Mouse (Mus musculus): ENCODE results near the gene Rsad1.

Gene Rsad1

DNA sequence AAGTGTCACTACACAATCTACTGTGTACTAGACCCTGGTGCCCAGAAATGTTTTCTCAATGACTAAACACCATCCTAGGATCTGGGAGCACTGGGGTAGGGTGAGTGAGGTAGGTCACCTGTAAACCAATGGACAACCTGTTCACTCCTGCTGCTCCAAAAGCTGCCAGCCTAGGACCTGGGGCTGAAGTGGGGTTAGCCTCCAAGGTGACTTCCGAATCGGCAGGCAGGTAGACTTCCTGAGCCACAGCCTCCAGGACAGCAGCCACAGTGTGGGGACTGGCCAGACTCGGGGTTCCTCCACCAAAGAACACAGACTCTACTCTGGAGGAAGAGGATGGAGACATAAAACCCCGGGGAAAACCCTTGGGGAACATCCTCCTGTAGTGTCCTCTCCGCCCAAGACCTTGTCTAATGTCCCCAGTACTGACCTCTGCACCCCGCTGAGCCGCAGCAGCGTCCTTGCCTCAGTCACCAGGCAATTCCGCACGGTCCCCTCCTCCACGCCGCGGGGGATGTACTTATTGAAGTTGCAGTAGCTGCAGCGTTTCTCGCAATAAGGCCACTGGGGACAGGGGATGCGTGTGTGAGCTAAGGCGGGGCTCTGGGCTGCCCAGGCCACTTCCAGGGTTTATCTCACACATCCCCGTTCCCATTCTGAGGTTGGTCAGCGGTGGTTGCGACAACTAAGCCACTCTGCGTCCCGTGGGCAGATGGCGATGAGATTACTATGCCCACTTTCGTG, 842 bp downstream of the Rsad1 start:
- peak; percentile 38 for DNase-seq (ENCODE audit: low spot score)

DNA sequence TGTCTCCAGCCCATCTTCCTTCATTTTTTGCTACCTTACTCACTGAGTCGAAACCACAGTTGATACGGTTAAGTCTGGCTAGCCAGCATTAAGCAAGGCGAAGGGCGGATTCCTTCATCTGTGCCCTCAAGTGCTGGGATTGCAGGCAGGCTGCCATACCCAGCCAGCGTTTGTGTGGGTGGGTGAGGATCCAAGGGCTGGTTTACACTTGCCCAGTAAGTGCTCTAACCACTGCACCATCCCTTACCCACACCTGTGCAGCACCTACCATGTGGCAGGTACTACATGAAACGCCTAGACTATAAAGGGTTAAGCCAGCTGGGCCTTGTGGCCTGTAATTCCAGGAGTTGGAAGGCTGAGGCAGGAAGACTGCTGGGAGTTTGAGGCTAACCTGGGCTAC, 1.8 kb downstream of the Rsad1 start:
- DNase-seq (ENCODE audit: low spot score) = no peak

DNA sequence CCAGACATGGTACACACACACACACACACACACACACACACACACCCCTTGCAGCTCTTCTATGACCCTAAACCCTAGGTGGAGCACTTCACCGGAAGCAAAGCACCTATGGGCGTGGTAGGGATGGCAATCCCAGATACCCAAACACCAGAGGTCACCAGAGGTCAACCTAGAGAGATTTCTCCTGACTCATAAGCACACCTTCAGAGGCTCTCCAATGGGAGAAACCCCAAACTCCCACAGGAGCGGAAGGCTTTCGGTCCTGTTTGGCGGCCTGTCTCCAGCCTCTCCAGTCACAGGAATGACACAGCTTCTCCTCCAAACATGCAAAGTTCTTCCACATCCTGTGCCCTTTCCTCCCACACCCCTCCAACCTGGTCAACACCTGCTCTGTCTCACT, 2.7 kb downstream of the Rsad1 start:
- no peak for DNase-seq (ENCODE audit: low spot score)

DNA sequence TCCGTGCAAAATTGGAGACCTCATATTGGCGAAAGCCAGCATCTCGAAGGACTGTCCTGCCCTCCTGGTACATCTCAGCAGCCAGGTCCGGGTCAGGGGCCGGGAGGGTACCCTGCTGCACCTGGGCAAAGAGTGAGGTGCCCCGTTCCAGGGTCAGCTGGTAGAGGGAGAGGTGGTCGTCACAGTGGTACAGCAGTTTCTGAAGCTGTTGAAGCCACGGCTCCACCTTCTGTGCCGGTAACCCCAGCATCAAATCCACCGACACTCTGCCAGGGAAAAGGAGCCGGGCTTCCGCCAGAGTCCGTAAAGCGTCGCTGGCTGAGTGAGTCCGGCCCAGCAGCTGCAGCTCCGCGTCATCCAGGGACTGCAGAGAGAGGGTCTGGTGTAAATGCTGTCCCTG, 4.6 kb downstream of the Rsad1 start:
- DNase-seq (ENCODE audit: low spot score) = no peak

DNA sequence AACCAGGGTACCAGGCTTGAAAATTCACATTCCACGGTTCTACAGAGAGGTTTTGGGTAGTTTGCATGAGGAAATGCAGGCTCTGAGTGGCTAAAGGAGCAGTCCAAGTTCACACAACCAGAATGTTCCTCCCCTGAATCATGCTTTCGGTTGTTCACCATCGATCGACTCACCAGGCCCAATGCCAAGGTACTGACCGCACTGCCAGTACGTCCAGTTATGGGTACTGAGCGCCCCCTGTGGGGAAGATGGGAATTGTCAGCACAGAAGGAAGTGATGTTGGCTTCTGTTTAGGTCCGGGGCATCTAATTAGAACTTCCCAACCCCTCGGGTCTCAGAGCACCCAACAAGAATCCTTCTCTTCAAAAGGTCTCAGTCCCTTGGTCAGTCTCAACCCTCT, 5.1 kb downstream of the Rsad1 start:
- DNase-seq (ENCODE audit: low spot score) = peak; percentile 97

DNA sequence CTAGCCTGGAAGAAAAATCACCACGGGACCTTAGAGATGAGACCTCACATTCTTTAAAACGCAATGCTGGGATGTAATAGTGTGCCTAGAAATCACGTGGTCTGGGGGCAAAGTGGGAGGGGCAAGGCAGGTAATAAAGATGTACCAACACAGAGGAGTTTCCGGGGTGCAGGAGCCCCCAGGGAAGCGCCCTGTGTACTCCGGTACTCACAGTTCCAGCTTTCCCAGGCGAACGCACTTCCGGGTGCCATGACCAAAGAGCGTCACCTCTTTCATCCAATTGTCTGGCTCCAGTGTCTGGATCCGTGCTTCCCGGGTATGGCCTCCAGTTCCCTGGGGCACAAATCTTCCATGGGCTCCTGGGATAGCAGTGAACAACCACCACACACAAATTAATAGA, 5.7 kb downstream of the Rsad1 start:
- DNase-seq (ENCODE audit: low spot score) = no peak

DNA sequence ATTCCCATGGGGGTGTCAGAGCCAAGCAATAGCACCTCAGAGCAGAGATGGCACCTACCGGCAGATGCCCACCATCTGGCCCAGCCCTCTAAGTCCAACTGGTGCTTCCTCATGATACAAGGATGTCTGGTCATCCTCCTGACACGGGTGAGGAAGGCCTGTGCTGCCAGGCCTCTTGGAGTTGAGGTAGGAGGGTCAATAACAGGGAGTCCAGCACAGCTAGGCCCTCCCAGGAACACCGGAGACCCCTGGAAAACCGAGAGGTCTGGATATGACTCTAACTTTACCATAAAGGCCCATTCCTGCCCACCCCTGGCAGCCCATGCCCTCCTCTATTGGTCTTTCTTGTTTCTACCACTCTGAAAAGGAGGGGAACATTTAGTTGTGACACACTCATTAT, 6.7 kb downstream of the Rsad1 start:
- no peak for DNase-seq (ENCODE audit: low spot score)

DNA sequence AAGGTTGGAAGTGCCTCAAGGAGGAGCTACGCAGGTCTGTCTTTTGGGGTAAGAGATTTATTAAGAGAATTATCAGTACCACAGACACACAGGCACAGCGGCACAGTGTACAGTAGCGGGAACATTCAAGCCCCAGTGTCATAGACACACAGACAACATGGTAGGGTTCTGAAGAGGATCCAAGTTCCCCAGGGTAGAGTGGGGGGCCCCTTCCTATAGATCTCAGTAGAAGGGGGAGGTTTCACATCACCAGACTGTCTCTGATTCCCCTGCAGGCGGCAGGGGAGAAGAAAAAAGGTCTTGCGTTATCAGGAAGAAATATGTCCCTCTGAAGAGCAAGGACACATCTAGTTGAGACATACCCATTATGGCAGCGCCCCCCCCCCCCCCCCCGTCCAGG, 9.3 kb downstream of the Rsad1 start:
- DNase-seq (ENCODE audit: low spot score) = no peak

DNA sequence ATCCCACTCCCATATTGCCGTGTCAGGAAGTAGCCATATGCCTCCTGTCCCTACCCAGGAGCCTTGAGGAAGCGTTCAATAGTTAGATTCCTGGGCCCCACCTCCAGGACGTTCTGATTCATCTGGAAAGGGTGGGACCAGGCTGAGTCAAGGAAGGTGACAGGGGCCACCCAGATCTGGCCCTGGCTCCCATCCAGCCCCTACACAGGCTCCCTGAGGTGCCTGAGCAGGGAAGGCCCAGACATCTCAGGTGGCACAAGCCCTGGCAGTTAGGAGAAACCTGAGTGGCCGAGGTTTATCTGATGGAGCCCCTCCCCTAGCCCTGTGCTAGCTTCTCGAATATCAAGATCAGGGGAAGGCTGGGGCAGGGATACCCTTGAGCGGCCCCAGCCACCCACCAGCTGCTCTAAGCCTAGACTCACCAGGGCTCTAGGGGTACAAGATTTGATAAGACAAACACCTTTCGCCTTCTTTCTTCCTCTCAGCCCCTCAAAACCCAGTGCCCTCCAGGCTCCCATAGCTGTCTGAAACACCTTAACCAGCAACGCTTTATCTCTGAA, 10.2 kb downstream of the Rsad1 start:
- DNase-seq (ENCODE audit: low spot score) = peak; percentile 43

DNA sequence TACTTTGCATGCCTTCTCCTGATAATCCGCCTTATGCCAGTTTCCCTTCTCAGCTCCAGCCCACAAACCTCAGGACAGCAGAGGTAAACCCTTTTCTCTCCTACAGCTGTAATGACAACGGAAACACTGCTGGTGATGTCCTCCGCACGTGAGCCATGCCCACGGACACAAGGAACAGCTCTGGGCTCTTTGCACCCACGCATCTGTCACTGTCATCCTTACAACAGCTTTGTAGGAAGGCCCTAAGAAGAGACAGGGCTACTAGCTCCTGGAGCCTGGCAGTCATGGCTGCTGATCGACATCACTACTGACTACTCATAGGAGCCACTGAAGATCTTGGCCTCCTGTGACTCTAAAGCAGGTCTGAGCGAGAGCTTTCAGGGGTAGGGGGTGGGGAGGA, 15.9 kb downstream of the Rsad1 start:
- DNase-seq (ENCODE audit: low spot score) = no peak

DNA sequence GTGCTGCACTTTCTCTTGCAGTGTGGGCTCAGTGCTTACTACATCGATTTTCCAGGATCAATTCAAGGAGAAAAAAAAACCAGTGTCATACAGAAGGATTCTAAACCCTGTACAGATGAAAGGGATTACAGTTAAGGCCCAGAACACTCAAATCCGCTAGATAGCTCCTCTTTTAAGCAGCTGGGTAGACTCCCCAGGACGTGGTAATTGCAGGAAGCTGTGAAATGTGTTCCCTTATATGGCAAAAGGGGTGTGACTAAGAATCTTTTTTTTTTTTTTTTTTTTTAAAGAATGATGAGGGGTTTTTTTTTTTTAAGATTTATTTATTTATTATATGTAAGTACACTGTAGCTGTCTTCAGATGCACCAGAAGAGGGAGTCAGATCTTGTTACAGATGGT, 20.2 kb downstream of the Rsad1 start:
- no peak for DNase-seq (ENCODE audit: low spot score)

DNA sequence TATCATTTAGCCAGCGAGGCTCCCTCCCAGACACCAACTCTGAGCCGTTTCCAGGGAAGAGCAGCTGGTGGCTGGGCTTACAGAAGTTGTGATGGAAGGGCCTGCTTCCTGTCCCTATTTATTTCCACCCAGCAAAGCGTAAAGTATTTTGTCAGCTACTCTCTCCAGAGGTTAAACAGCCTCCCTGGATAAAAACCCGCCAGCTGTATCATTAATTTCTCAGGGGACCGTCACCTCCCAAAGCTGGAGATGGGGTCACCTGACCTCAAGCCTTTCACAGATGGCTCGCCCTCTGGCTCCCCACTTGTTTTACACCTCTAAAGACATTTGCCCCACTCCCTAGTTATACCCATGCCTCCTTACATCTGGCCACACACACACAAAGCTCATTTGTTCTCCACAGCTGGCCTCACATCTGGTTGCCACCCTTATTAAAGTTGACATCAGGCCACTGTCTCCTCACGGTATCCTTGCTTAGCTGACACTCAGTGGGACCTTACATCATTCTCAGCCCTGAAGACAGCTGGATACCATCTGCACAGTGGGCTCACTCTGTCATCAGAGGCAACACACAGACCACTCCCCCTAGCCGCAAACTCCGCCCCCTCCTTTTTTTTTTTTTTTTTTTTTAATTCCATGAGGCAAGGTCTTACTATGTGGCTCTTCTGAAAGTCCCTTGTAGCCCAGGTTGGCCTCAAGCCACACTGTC, 22.7 kb downstream of the Rsad1 start:
- no peak for DNase-seq (ENCODE audit: low spot score)

DNA sequence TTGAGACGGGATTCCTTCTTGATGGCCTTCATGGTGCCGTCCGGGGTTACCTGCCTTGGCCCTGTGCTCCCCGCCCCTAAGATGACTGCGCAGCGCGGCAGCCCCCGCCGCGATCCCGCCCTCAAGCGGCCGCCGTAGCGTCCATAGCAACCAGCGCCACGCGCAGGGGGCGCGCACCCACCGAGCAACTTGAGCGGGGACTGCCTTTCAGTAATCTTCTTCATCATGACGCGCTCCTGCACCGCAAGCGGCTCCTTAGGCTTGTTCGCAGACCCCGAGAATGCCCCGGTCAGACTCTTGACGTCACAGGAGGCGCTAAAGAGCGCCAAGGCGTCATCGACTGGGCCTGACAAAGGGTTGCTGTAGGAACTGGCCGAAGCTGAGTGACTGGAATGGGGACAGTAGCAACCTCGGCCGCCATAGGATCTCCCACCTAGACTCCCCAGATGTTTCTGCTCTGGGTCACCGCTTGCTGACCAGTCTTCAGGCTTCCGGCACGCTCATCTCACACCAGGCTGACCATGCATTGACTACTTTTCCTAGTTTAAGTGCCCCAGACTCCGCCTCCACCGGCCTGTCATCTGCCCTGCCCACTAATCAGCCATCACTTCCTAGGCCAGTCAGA, 27.7 kb downstream of the Rsad1 start, which contains the start of gene Mycbpap:
Mycbpap (minus strand) TSS at position 524 of the 625 bp plus-strand sequence.
- peak; percentile 40 for DNase-seq (ENCODE audit: low spot score)

DNA sequence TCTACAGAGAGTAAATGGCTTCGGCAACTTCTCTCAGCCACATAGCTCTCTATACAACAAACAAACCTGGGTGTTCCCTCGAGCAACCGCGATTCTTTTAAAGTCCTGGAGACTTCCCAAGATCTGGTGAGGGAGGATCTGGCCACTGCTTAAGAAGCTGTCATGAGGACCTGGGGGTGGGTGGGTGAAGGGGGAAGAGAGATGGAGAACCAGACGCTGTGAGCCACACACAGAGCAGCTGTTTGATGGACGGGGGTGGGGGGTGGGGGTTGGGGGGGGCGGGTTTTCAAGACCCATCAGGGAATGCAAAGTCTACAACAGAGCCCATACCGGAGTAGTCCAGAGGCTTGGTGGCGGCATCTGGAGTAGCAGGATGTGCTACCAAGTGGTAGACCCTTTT, 35.6 kb downstream of the Rsad1 start:
- no peak for DNase-seq (ENCODE audit: low spot score)

DNA sequence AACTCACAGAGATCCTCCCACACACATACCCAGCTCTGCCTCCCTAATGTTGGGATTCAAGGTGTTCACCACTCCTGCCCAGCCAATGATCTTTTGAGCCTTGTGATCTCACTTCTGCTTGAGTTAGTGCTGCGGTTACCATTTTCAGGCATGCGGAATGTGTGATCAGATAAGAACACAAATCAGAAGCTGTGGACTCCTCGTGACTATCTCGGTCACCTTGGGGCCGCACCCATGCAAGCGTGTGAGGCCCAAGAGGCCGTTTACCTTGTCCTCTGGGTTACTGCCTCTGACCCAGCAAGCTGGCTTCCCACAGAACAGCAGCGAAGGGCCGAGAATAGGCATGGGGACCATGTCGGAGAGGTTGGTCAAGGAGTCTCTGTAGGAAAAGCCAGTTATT, 40.1 kb downstream of the Rsad1 start:
- DNase-seq (ENCODE audit: low spot score) = no peak

DNA sequence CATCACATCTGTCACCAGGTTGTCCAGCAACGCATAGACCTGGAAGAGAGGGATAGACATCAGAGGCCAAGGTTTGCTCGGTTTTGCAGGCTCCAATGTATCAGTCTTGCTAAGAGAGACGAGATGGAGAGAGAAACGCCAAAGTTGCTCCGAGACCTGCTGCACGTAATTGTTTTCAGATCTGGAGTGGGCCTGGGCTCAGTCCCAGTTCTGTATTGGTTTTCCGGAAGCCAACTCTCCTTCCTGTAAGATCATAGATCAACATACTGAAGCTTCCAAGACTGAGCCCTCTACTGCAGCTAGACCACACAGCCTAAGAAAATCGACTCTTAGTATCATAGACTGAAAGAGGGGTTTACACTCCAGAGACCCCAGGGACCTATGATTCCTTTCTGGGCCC, 47.6 kb downstream of the Rsad1 start:
- DNase-seq (ENCODE audit: low spot score) = no peak

DNA sequence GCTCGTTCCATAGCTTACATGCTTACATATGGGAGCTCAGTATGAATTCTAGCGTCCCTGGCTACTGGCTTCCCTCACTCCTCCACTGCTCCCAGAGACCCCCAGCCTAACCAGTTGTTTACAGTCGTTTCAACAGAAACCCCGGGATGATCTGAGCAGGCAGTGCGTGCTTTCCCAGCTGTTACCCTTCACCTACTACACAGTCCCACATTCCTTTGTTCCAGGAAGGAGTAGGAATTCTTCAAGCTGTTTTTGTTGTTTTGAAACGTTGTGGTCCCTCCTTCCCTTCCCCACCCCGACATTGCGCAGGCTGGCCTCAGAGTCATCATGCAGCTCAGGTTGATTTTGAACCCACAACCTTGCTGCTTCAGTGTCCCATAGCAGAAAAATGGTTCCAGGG, 48.7 kb downstream of the Rsad1 start:
- DNase-seq (ENCODE audit: low spot score) = no peak

DNA sequence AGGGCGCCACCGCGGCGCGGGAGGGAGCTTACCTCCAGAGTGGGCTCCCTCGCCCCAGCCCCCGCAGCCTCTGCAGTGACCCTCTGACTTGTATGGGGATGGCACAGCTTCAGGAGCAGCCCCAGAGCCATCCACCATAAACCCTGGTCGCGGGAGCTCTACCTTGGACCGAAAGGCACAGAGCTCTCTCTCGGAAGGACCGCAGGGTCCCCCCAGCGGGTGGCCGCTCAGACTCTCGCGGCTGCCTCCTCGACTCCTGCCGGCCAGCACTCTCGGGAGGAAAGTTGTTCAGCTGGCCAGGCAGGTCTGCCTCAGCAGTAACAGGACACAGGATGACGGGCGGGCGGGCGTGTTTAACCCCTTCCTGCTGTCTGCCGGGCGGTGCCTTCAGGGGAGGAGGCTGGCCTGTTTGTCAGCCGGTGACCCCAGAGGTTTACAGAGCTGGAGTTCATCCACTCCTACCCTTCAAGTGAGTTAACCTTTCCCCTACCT, 49.3 kb downstream of the Rsad1 start, which contains the start of gene Epn3:
Epn3 (minus strand) TSS at position 314 of the 492 bp plus-strand sequence.
- peak; percentile 63 for DNase-seq (ENCODE audit: low spot score)

DNA sequence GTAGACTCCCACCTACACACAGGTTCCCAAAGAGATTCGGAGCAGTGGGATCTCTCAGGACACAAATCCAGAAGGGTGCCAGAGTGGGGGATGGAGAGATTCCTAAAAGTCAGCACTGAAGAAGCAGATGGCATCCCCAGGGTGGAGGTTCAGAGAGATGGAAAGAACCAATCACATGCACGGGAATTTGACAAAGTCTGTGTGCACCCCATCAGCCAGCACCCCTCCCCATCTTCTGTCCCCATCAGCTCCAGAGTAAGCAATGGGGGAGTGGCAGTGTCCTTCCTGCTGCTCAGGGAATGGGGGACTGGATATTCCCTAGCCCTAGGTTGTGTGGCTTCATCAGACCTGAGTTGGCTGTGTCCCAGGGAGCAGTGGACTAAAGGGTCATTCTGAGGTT, 50.0 kb downstream of the Rsad1 start:
- DNase-seq (ENCODE audit: low spot score) = no peak

DNA sequence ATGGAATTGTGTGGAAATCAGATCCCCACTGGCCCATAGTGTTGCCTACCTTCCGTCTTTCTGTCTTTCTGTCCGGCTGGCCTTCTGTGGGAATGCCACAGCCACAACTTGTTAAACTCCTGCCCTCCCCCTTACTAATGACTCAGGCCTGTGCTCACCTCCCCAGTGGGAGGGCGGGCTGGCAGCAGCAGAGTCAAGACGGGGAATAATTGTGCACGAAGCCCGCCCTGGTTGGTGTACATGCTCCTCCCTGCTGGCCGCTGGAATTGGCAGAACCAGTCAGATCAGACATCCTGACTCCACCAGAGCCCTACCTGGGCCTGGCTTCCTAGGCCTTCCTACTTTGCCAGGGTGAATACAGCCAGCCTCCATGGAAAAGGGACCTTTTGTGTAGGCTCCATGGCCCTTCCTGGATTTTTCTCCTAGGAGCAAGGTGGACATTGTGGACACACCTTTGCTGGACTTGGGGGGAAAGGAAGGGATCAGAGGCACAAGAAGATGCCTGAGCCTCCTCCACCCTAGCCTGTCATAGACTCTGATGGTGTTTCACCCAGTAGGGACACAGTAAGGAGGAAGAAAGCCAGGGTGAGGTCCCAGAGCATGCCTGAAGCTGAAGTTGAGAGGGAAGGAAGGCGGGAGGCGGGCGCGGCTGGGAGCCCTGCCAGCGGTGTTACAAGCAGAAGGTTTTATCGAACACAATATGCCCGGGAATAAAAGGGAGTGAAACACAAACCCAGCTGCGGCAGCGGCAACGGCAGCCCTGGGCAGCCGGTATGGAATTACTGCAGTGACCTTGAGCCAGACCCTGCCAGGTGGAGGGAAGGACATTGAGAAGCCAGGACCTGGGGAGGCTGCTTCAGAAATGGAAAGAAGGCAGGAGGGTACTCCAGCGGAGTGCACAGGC, 50.7 kb downstream of the Rsad1 start:
- peak; percentile 60 for DNase-seq (ENCODE audit: low spot score)

DNA sequence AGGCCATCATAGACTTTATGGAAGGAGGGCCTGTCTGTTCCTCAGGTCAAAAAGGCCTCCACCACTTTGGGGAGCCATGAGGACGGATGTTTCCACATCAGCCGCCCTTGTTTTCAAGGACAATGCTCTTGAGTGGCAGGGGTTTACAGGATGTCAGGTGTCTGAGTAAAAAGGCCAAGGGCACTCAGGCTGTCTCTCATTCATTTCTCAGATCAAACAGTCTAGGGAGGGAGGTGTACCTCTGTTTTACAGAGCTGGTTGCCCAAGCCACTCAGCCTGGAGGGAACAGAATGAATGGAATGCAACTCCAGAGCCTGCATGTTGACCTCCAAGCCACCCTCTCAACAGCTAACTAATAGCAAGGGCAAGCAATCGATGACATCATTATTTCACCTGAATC, 53.6 kb downstream of the Rsad1 start:
- DNase-seq (ENCODE audit: low spot score) = no peak

DNA sequence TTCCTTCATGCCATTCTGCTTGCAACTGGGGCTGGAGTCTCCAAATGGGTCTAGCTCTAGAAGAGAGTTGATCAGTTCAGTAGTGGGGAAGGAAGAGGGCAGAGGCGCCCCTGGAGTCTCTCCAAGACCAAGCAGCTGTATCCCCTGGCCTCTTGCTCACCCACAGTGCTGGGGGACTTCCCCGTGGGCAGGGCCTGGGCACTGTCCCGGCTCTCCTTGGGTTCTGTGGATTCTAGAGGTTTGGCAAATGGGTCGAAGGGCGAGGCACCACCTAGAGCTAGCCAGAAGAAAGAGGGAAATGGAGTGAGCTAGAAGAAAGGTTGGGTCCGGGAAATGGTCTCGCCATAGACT, 57.3 kb downstream of the Rsad1 start:
- no peak for DNase-seq (ENCODE audit: low spot score)

All from urinary bladder, postnatal 25 days (tissue).